Mouse (Mus musculus) retina, adult 2 months (tissue): ENCODE measurements around the gene Slc33a1.

Source experiments
- DNase-seq: peaks from one replicate; pipeline ENCODE4 v3.0.0-alpha.2; 2012; ENCODE audit warnings: low read depth, low spot score

Slc33a1 gene

GRCm38 (mm10) chr3:63964100-63964921, at the start of gene Slc33a1:
TSS of gene Slc33a1 (minus strand) at chr3:63964768.
- peak; percentile 100 for DNase-seq

DNA sequence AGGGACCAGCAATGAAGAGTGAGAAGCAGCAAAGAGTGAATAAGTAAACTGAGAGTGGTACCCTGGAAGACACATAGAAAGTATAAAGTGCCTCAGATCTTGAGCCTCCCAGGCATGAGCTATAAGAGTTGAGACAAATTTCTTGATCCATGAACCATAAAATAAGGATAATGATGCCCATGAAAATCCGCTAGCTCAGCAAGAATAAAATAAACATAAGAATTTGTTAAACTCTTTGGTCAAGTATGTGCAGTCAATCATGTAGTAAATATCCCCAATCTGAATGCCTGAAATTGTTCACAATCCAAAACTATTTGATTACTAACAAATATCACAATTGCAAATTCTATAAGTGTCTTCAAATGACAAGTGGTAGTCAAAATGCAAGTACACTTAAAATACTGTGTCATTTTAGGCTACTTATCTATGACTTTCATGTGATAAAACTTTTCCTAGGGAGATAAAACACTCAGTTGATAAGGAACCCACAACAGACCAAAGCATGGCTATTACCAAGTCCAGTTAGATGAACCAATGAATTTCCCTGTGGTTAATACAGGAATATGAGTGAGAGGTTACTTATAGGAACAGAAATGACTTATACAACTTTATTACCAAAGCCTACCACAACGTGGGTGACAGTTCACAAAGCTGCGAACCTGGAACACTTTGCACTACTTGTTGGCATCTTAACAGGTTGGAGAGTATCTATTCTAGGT, 24.3 kb upstream of the Slc33a1 start:
- no peak for DNase-seq

- DNase-seq = no peak
Observed at GRCm38 (mm10) chr3:63986656-63987055, 22.1 kb upstream of the Slc33a1 start.

DNA sequence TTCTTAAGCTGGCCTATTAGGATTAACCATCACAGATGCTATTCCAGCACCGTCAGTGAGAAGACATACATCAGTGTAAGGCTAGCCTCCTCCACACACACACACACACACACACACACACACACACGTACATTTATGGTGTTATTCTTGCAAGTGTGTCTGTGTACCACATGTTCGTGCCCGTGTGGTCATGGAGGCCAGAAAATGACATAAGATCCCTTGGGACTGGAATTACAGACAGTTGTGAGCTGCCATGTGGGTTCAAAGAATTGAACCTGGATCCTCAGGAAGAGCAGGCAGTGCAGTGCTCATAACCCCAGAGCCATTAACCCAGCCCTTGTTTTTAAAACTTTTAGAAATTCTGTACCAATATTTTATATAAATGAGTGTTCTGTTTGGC, 13.3 kb upstream of the Slc33a1 start:
- no peak for DNase-seq

- DNase-seq = peak; percentile 74
Observed at GRCm38 (mm10) chr3:63975955-63976908, 11.7 kb upstream of the Slc33a1 start, which contains the start of gene Gmps. TSS of gene Gmps (plus strand) at chr3:63976106.

DNA sequence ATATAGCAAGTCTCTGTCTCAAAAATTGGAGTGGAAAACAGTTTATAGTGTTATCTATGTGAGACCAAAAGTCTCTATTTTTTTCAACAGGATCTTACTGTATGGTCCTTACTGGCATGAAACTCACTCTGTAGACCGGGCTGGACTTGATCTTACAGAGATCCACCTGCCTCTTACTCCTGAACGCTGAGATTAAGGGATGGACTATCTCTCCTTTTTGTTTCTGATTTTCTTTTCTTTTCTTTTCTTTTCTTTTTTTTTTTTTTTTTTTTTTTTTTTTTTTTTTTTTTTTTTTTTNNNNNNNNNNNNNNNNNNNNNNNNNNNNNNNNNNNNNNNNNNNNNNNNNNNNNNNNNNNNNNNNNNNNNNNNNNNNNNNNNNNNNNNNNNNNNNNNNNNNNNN, 1.4 kb upstream of the Slc33a1 start:
- DNase-seq = no peak

- no peak for DNase-seq
Observed at GRCm38 (mm10) chr3:63964922-63965249, 318 bp upstream of the Slc33a1 start.

GRCm38 (mm10) chr3:63963421-63964099, 1.0 kb downstream of the Slc33a1 start:
- no peak for DNase-seq

GRCm38 (mm10) chr3:63949837-63950236, 14.7 kb downstream of the Slc33a1 start:
- no peak for DNase-seq

GRCm38 (mm10) chr3:63941204-63941850, 23.2 kb downstream of the Slc33a1 start:
- DNase-seq = no peak

GRCm38 (mm10) chr3:63938928-63939327, 25.6 kb downstream of the Slc33a1 start:
- DNase-seq = no peak

- peak; percentile 65 for DNase-seq
Observed at GRCm38 (mm10) chr3:63928878-63929859, 35.4 kb downstream of the Slc33a1 start, which contains the start of gene E130311K13Rik. TSS of gene E130311K13Rik (minus strand) at chr3:63929472.

DNA sequence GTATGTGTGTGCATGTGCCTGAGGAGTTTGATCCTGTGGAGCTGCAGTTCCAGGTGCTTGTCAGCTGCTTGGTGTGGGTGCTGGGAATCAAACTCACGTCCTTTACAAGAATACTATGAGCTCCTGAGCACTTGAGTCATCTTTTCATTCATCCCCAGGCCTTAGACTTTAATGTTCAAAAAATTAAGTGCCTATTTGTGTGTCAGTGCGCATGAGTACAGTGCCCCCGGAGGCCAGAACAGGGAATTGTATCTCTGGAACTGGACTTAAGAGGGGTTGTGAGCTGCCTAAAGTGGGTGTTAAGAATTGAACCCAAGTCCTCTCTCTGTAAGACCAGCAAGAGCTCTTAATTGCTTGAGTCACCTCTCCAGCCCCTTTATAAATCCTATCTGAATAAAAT, 44.9 kb downstream of the Slc33a1 start:
- no peak for DNase-seq

DNA sequence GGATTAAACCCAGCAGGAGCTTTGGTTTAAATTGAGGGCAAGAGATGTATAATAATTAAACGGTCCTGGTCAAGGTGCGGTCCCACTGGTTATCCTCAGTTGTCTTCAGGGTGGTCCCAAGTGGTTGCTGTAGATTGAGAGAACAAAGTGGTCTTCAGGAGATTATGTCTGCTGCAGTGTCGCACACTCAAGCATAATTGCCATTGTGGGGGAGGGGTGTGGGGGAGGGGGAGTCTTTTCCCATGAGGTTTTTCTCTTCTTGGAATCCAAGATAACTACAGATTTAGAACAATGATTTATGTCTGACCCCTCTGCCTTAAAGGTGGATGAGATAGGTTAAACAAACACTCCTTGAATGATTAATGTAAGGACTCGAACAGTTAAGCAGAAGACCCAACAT, 54.3 kb downstream of the Slc33a1 start:
- no peak for DNase-seq

DNA sequence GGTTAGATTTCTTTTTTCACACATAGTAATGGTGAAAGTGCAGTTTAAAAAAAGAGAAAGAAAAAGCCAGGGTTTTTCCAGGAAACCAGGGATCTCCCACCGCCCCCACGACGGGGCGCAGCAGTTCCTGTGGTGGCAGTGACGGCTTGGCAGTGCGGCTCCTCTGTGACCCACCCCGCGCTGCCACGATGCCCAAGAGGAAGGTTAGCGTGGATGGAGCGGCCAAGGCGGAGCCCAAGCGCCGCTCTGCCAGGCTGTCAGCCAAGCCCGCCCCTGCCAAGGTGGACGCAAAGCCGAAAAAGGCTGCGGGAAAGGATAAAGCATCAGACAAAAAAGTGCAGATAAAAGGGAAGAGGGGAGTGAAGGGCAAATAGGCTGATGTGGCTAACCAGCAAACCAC, 59.3 kb downstream of the Slc33a1 start:
- no peak for DNase-seq

DNA sequence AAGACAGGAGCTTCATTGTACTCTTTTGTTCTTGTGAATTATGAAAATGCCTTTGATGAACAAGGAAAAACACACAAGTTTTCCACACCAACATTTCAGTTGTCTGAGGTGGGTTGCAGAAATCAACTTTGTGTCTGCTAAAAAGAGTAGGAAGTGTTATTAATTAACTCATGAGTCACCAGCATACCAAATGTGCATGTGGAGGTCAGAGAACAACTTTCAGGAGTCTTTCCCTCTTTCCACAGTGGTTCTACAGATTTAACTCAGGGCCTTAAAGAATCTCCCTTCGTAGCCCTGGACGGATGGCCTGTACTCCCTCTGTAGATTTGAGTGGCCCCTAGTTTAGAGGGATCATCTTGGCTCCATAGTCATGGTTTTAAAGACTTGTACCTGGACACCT, 60.4 kb downstream of the Slc33a1 start:
- no peak for DNase-seq

GRCm38 (mm10) chr3:63900021-63900571, 64.5 kb downstream of the Slc33a1 start:
- no peak for DNase-seq

GRCm38 (mm10) chr3:63899309-63899695, 65.3 kb downstream of the Slc33a1 start, which contains the start of gene Plch1:
TSS of gene Plch1 (minus strand) at chr3:63899472.
- DNase-seq = no peak
